ENCODE assay signal across 9 mouse cellular contexts in genomic region chr5:121477680-121478079, GRCm38 (mm10). TPM values are rescaled to one million over a fixed set of nuclear protein-coding genes. Genes with fewer than 3 reads are reported as not detected.
A peak's percentile ranks its signal among the peaks of the same experiment; 100 is the strongest.
DNase-seq lines count a peak whose midpoint lies in the region; ATAC-seq lines count a peak whose summit lies in the region.
"Had no signal": no experiment of that assay in that cellular context is flagged by ENCODE, and none has a peak within 500 bp of the region (broad histone marks: within the 10 kb centered on the region; RNA-seq: fewer than 3 reads in every experiment).

No protein-coding gene starts in this region.

- H3K27ac ChIP-seq in midbrain, embryonic 11.5 days (ENCODE audit: low read depth, low read length), result no peak overlapping the region
- H3K27ac ChIP-seq in midbrain, embryonic 13.5 days, result no peak overlapping the region
- H3K27ac ChIP-seq in heart, embryonic 12.5 days (ENCODE audit: poor library complexity, severe bottlenecking), result no peak overlapping the region

- no peak overlapping the region for H3K4me3 ChIP-seq in midbrain, embryonic 11.5 days (ENCODE audit: low read depth, low read length)
- no peak overlapping the region for H3K4me3 ChIP-seq in midbrain, embryonic 13.5 days (replicated peaks)
- no peak overlapping the region for H3K4me3 ChIP-seq in heart, embryonic 12.5 days

- H3K36me3 ChIP-seq in midbrain, embryonic 11.5 days (ENCODE audit: control insufficient read depth, insufficient read depth, low read length), result no peaks in the 10 kb centered on the region
- H3K36me3 ChIP-seq in midbrain, embryonic 13.5 days, result no peaks in the 10 kb centered on the region
- H3K36me3 ChIP-seq in heart, embryonic 12.5 days, result no peaks in the 10 kb centered on the region

- H3K27me3 ChIP-seq in midbrain, embryonic 11.5 days (ENCODE audit: control insufficient read depth, insufficient read depth, low read length), result no peaks in the 10 kb centered on the region
- no peaks in the 10 kb centered on the region for H3K27me3 ChIP-seq in midbrain, embryonic 13.5 days
- 0 out of 2 replicates have a peak, but pooled peaks cover 4% of the 10 kb centered on the region for H3K27me3 ChIP-seq in heart, embryonic 12.5 days (replicated peaks)

- WGBS in midbrain, embryonic 11.5 days, result 45% methylated on average over 3 of the region's 3 CpGs
- WGBS in midbrain, embryonic 13.5 days, result 36% methylated on average over 3 of the region's 3 CpGs
- WGBS in heart, embryonic 12.5 days, result 43% methylated on average over 3 of the region's 3 CpGs

- no peaks in the 10 kb centered on the region for H3K4me1 ChIP-seq in midbrain, embryonic 11.5 days (ENCODE audit: control insufficient read depth, insufficient read depth, low read length)
- H3K4me1 ChIP-seq in midbrain, embryonic 13.5 days (replicated peaks), result no peaks in the 10 kb centered on the region
- no peaks in the 10 kb centered on the region for H3K4me1 ChIP-seq in heart, embryonic 12.5 days (replicated peaks)

- H3K9ac ChIP-seq in midbrain, embryonic 11.5 days (ENCODE audit: low read length), result no peak overlapping the region
- no peak overlapping the region for H3K9ac ChIP-seq in midbrain, embryonic 13.5 days (replicated peaks)
- no peak overlapping the region for H3K9ac ChIP-seq in heart, embryonic 12.5 days

- H3K4me2 ChIP-seq in midbrain, embryonic 11.5 days, result no peak overlapping the region
- no peak overlapping the region for H3K4me2 ChIP-seq in midbrain, embryonic 13.5 days (replicated peaks)
- no peak overlapping the region for H3K4me2 ChIP-seq in heart, embryonic 12.5 days

- DNase-seq in frontal cortex, postnatal 25 days (ENCODE audit: low spot score in 2 of 2), result no peak
- peak; percentile 96 for DNase-seq in midbrain, embryonic 11.5 days (ENCODE audit: low spot score, missing footprints)
- peak; percentile 68 for DNase-seq in R1 (ENCODE audit: low read depth, low spot score)
- DNase-seq in naive thymus-derived CD4-positive, alpha-beta T cell, adult 2 months (ENCODE audit: low read depth), result peak; percentile 83
- DNase-seq in urinary bladder, adult 2 months (ENCODE audit: low spot score), result no peak

- H3K9me3 ChIP-seq in midbrain, embryonic 11.5 days (ENCODE audit: control insufficient read depth, low read length), result no peaks in the 10 kb centered on the region
- H3K9me3 ChIP-seq in midbrain, embryonic 13.5 days, result no peaks in the 10 kb centered on the region
- H3K9me3 ChIP-seq in heart, embryonic 12.5 days (replicated peaks), result no peaks in the 10 kb centered on the region

- peak; percentile 52; the same call in 1 of the 2 replicates for ATAC-seq in frontal cortex, adult (ENCODE audit: low TSS enrichment)
- no peak for ATAC-seq in midbrain, embryonic 11.5 days (ENCODE audit: low FRiP score)
- ATAC-seq in midbrain, embryonic 13.5 days, result no peak
- ATAC-seq in heart, embryonic 12.5 days (ENCODE audit: insufficient number of reproducible peaks, low FRiP score), result 0 out of 2 replicates have a peak, but pooled peaks have one; percentile 51

RNA-seq across cellular contexts. Expression of gene Erp29, which starts 25.4 kb away (rescaled TPM):
- 112 and 122 TPM in 2 replicates for polyA plus RNA-seq in midbrain, embryonic 11.5 days (2014; fragmentation: Nextera tagmentation; extraction: Ambion mirVana)
- polyA plus RNA-seq in midbrain, embryonic 13.5 days (2015; fragmentation: Nextera tagmentation; extraction: Ambion mirVana), result 152 and 160 TPM in 2 replicates
- polyA plus RNA-seq in heart, embryonic 12.5 days (2016; fragmentation: Nextera tagmentation; extraction: Ambion mirVana), result 152 TPM in 2 replicates
- 96.2 and 97.4 TPM in 2 replicates for polyA plus RNA-seq in urinary bladder, adult 2 months (2012; rRNA removed)

RNA-seq across cellular contexts. Expression of gene Adam1b, which starts 25.6 kb away (rescaled TPM):
- 0.07 TPM in 1 of 2 replicates, not detected in the other for polyA plus RNA-seq in midbrain, embryonic 11.5 days (2014; fragmentation: Nextera tagmentation; extraction: Ambion mirVana)
- not detected in 2 replicates for polyA plus RNA-seq in midbrain, embryonic 13.5 days (2015; fragmentation: Nextera tagmentation; extraction: Ambion mirVana)
- 0.08 and 0.32 TPM in 2 replicates for polyA plus RNA-seq in heart, embryonic 12.5 days (2016; fragmentation: Nextera tagmentation; extraction: Ambion mirVana)
- not detected in 2 replicates for polyA plus RNA-seq in urinary bladder, adult 2 months (2012; rRNA removed)
- polyA plus RNA-seq: large intestine, adult 2 months had no signal

RNA-seq across cellular contexts. Expression of gene Tmem116, which starts 26.0 kb away (rescaled TPM):
- 0.66 and 1.1 TPM in 2 replicates for polyA plus RNA-seq in midbrain, embryonic 11.5 days (2014; fragmentation: Nextera tagmentation; extraction: Ambion mirVana)
- polyA plus RNA-seq in midbrain, embryonic 13.5 days (2015; fragmentation: Nextera tagmentation; extraction: Ambion mirVana), result 1.2 and 1.6 TPM in 2 replicates
- 4.5 and 4.7 TPM in 2 replicates for polyA plus RNA-seq in heart, embryonic 12.5 days (2016; fragmentation: Nextera tagmentation; extraction: Ambion mirVana)
- polyA plus RNA-seq in urinary bladder, adult 2 months (2012; rRNA removed), result 1.4 and 2.4 TPM in 2 replicates

Comparison
In these comparisons a context has a peak if more than half of its experiments do, and no peak if none do; other contexts are left out.
1. ATAC-seq: peak in frontal cortex, adult (single experiment) and heart, embryonic 12.5 days (single experiment); none in midbrain, embryonic 11.5 days (single experiment) and midbrain, embryonic 13.5 days (single experiment).
2. DNase-seq: peak in midbrain, embryonic 11.5 days (single experiment), R1 (single experiment) and naive thymus-derived CD4-positive, alpha-beta T cell, adult 2 months (single experiment); none in frontal cortex, postnatal 25 days (0 of 2) and urinary bladder, adult 2 months (single experiment).